Mouse (Mus musculus) forebrain, postnatal 0 days (tissue): ENCODE measurements around the gene Klhl2. TPM values are rescaled to one million over a fixed set of nuclear protein-coding genes. Genes with fewer than 3 reads are reported as not detected.
A peak's percentile ranks its signal among the peaks of the same experiment; 100 is the strongest.

Source experiments
- ATAC-seq: fragments of 200-750 bp; cut with Nextera tagmentation; 2 replicates; pipeline ENCODE4 v1.8.0; 2017; ENCODE audit warnings: mild to moderate bottlenecking, moderate library complexity
- DNase-seq: peaks from one replicate; pipeline ENCODE4 v3.0.0-alpha.2; 2015
- H3K27ac ChIP-seq: fragments of 300-500 bp; sonication (generic); 2 replicates; pipeline ENCODE4 v1.5.1; 2014; ENCODE audit warnings: low read depth, mild to moderate bottlenecking, antibody characterized with exemption, low read length, moderate library complexity, mixed read lengths
- H3K27me3 ChIP-seq: fragments of 300-500 bp; sonication (generic); 2 replicates; pipeline ENCODE4 v1.6.1; 2014; ENCODE audit warnings: mild to moderate bottlenecking, low read length, mixed read lengths; ENCODE audit not compliant: insufficient read depth
- H3K36me3 ChIP-seq: fragments of 300-500 bp; sonication (generic); 2 replicates; pipeline ENCODE4 v1.6.1; 2014; ENCODE audit warnings: mild to moderate bottlenecking, moderate library complexity; ENCODE audit not compliant: insufficient read depth
- H3K4me1 ChIP-seq: fragments of 300-500 bp; sonication (generic); 2 replicates; pipeline ENCODE4 v1.6.1; 2014; ENCODE audit warnings: antibody characterized with exemption; ENCODE audit not compliant: insufficient read depth
- H3K4me2 ChIP-seq: fragments of 300-500 bp; sonication (generic); 2 replicates; pipeline ENCODE4 v1.6.1; 2014; ENCODE audit warnings: low read depth, mild to moderate bottlenecking, moderate library complexity
- H3K4me3 ChIP-seq: fragments of 300-500 bp; sonication (generic); 2 replicates; pipeline ENCODE4 v1.5.1; 2014; ENCODE audit warnings: low read depth, low read length, mixed read lengths
- H3K9ac ChIP-seq: fragments of 300-500 bp; sonication (generic); 2 replicates; pipeline ENCODE4 v1.6.1; 2014; ENCODE audit warnings: mild to moderate bottlenecking
- H3K9me3 ChIP-seq: fragments of 300-500 bp; sonication (generic); 2 replicates; pipeline ENCODE4 v1.6.1; 2016; ENCODE audit warnings: low read length
- CTCF ChIP-seq: sonication (generic); IDR thresholded peaks from 2 replicates; pipeline ENCODE4 v1.5.1; 2016; ENCODE audit warnings: antibody characterized with exemption, control low read depth, low read depth
- WGBS: fragments of 180-500 bp; shearing (Covaris S2); extraction: QIAGEN DNeasy Blood & Tissue Kit; methylation state at CpG from one replicate; pipeline ENCODE4 v1.1.7; 2014; 5-methylcytosine and 5-hydroxymethylcytosine counted together
- polyA plus RNA-seq: library from polyadenylated mRNA; unstranded; fragments of >200 nt; fragmentation: Nextera tagmentation; extraction: Ambion mirVana; gene quantifications from 2 replicates; pipeline ENCODE4 v1.2.1, GENCODE M21; 2015
- total RNA-seq: library from RNA; depleted of rRNA; stranded (reverse); fragments of >200 nt; gene quantifications from 2 replicates; pipeline ENCODE4 v1.2.3, GENCODE M21; 2014

Klhl2 gene
- total and polyA plus RNA-seq, 2 experiments from 2014 or later, result 43.6 to 70.5 TPM

DNA sequence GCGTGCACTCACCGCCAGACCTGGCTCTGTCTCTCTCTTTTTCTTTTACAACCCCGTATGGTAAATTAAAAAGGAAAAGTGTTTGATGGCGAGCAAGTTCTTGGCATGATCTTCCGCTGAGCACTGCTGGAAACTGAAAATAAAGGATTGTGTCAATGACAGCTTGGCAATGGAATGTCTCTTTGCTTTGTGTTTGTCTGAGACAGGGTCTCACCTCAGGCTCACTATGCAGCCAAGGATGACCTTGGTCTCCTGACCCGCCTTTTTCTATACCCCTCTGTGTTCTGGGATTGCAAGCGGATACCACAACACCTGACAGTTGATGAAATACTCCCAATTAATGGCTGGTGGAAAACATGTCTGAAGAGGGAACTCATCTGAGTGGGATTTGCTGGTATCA is 80.2 kb downstream of the Klhl2 start:
- Histone ChIP-seq H3K4me3 (no peak overlapping the region), H3K9ac (no peak overlapping the region), H3K9me3 (no peaks in the 10 kb centered on the region), H3K4me2 (no peak overlapping the region), H3K27ac (no peak overlapping the region), H3K4me1 (no peaks in the 10 kb centered on the region), H3K36me3 (no peaks in the 10 kb centered on the region), H3K27me3 (no peaks in the 10 kb centered on the region)
- no peak for TF ChIP-seq CTCF
- DNase-seq (no peak), ATAC-seq (no peak)
- WGBS, result 52% methylated on average over 7 of the region's 7 CpGs

GRCm38 (mm10) chr8:64768645-64769044 is 81.2 kb downstream of the Klhl2 start:
- no peak for TF ChIP-seq CTCF
- Histone ChIP-seq H3K9me3 (no peaks in the 10 kb centered on the region), H3K36me3 (no peaks in the 10 kb centered on the region), H3K4me1 (no peaks in the 10 kb centered on the region), H3K9ac (no peak overlapping the region), H3K4me2 (no peak overlapping the region), H3K4me3 (no peak overlapping the region), H3K27me3 (no peaks in the 10 kb centered on the region), H3K27ac (no peak overlapping the region)
- DNase-seq, result no peak
- WGBS, result 96% methylated on average over 7 of the region's 9 CpGs
- no peak for ATAC-seq

GRCm38 (mm10) chr8:64767047-64767446 is 82.8 kb downstream of the Klhl2 start:
- no peak overlapping the region for H3K4me2 ChIP-seq
- H3K27ac ChIP-seq, result no peak overlapping the region
- no peaks in the 10 kb centered on the region for H3K27me3 ChIP-seq
- no peaks in the 10 kb centered on the region for H3K36me3 ChIP-seq
- TF ChIP-seq CTCF, result no peak
- no peaks in the 10 kb centered on the region for H3K9me3 ChIP-seq
- no peak overlapping the region for H3K9ac ChIP-seq
- ATAC-seq (no peak), DNase-seq (no peak)
- no peak overlapping the region for H3K4me3 ChIP-seq
- no peaks in the 10 kb centered on the region for H3K4me1 ChIP-seq
- WGBS, result 93% methylated on average over 9 of the region's 9 CpGs

DNA sequence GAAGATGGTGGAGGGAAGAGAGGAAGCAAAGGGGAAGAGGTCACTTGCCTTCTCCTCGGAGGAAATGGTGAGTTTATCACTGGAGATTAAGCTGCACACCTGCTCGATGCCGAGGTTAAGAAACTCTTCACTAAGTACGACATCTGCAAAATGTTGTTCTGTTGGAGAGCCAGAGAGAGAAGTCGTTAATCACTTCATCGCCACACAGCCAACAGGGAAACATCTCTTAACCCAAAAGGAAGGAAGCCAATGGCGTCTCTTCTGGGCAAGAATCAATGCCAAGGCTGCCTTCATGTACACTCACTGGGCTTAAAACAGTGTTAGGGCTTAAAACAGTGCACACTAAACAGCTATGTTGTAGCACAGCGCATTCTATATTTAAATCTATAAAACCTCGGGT is 85.7 kb downstream of the Klhl2 start:
- Histone ChIP-seq H3K27ac (no peak overlapping the region), H3K36me3 (0 out of 2 replicates have a peak, but pooled peaks cover 4% of the 10 kb centered on the region), H3K4me2 (no peak overlapping the region), H3K9me3 (no peaks in the 10 kb centered on the region), H3K27me3 (no peaks in the 10 kb centered on the region), H3K4me3 (no peak overlapping the region), H3K9ac (no peak overlapping the region), H3K4me1 (no peaks in the 10 kb centered on the region)
- DNase-seq (no peak), ATAC-seq (no peak)
- no peak for TF ChIP-seq CTCF
- 78% methylated on average over 9 of the region's 9 CpGs for WGBS

DNA sequence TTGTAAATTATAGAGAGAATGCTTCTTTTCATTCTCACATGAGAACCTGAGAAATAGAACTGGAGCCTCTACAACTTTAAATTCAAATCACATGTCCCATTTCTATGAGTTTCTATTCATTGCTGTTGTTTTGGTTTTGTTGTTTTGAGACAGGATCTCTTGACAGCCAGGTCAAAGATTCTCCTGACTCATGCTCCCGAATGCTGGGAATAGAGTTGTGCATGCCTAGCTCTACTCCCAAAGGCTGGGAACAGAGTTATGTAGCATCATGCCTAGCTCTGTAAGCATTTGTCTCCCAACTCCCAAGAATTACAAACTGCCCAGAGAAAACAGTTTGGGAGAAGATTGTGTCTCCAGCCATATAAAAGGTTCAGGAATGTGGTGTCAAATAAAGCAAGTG is 87.1 kb downstream of the Klhl2 start:
- H3K4me2 ChIP-seq, result no peak overlapping the region
- H3K4me3 ChIP-seq, result no peak overlapping the region
- H3K4me1 ChIP-seq, result no peaks in the 10 kb centered on the region
- no peak overlapping the region for H3K9ac ChIP-seq
- TF ChIP-seq CTCF, result no peak
- ATAC-seq, result no peak
- no peak overlapping the region for H3K27ac ChIP-seq
- no peak for DNase-seq
- whole genome bisulfite sequencing, result 62% methylated on average over 1 of the region's 1 CpGs
- no peaks in the 10 kb centered on the region for H3K27me3 ChIP-seq
- H3K36me3 ChIP-seq, result peaks cover 11% of the 10 kb centered on the region; the same call in 1 of the 2 replicates
- no peaks in the 10 kb centered on the region for H3K9me3 ChIP-seq

- ATAC-seq, result peak; percentile 78
- TF ChIP-seq CTCF, result peak; percentile 76
These were observed 88.4 kb downstream of the Klhl2 start for GRCm38 (mm10) chr8:64761430-64761829.

GRCm38 (mm10) chr8:64757956-64758355 is 91.9 kb downstream of the Klhl2 start:
- DNase-seq (no peak), ATAC-seq (no peak)
- 93% methylated on average over 15 of the region's 15 CpGs for WGBS

More at GRCm38 (mm10) chr8:64761430-64761829, 88.4 kb downstream of the Klhl2 start:
- no peak overlapping the region for H3K9ac ChIP-seq
- DNase-seq, result peak; percentile 68
- peaks cover 13% of the 10 kb centered on the region for H3K36me3 ChIP-seq
- no peaks in the 10 kb centered on the region for H3K4me1 ChIP-seq
- WGBS, result 37% methylated on average over 8 of the region's 8 CpGs
- H3K4me2 ChIP-seq, result no peak overlapping the region
- H3K27me3 ChIP-seq, result no peaks in the 10 kb centered on the region
- H3K27ac ChIP-seq, result no peak overlapping the region
- H3K4me3 ChIP-seq, result no peak overlapping the region
- no peaks in the 10 kb centered on the region for H3K9me3 ChIP-seq

More at GRCm38 (mm10) chr8:64757956-64758355, 91.9 kb downstream of the Klhl2 start:
- no peak overlapping the region for H3K27ac ChIP-seq
- H3K9me3 ChIP-seq, result no peaks in the 10 kb centered on the region
- no peaks in the 10 kb centered on the region for H3K27me3 ChIP-seq
- H3K9ac ChIP-seq, result no peak overlapping the region
- H3K36me3 ChIP-seq, result peaks cover 27% of the 10 kb centered on the region
- no peak overlapping the region for H3K4me2 ChIP-seq
- no peaks in the 10 kb centered on the region for H3K4me1 ChIP-seq
- TF ChIP-seq CTCF, result no peak
- no peak overlapping the region for H3K4me3 ChIP-seq
